Mouse (Mus musculus): ENCODE results near the gene Tuba1b. TPM values are rescaled to one million over a fixed set of nuclear protein-coding genes. Genes with fewer than 3 reads are reported as not detected.

Gene Tuba1b
- polyA plus RNA-seq, 1 experiment, result 182 TPM

DNA sequence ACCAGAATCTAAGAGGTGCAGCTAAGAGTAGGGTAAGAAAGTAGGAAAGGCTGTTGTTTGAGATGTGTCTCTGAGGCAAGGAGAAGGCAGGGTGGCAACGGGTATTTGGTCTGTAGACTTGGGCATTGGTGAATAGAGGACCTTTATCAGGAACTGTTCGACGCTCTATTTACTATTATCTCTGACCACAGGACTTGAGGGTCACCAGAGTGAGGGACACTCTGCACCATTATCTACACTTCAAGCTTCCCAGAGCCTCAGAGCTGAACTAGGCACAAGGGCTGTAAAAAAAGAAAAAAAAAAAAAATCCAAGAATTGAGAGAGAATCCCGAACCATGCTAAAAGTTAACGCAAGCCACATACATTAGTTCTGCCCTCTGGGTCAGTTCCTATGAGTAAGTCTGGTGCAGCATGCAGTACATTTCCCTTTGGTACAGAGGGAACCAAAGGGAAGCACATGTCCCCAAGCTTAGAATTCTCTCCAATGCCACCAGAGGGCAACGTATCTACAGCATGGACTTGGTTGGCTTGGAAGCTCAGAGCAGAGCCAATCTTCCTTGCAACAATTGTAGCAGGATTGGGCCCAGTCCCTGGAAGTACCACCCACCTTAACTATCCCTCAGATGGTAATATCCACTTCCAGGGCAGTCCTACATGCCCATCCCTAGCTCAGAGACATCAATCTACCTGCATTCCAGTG is 42.3 kb downstream of the Tuba1b start:
- peaks cover 49% of the 10 kb centered on the region for H3K27me3 ChIP-seq (replicated peaks)
- peak overlapping the region; percentile 38 for H3K4me3 ChIP-seq (replicated peaks)
- H3K36me3 ChIP-seq (replicated peaks; ENCODE audit: low read length), result no peaks in the 10 kb centered on the region
- H3K4me1 ChIP-seq, result peaks cover 56% of the 10 kb centered on the region
- no peaks in the 10 kb centered on the region for H3K9me3 ChIP-seq
- TF ChIP-seq FLI1 (IDR thresholded peaks at IDR 0.05; ENCODE audit: low read length), result no peak
- no peak for TF ChIP-seq GATA1 (IDR thresholded peaks at IDR 0.05; ENCODE audit: borderline replicate concordance, low read length)

DNA sequence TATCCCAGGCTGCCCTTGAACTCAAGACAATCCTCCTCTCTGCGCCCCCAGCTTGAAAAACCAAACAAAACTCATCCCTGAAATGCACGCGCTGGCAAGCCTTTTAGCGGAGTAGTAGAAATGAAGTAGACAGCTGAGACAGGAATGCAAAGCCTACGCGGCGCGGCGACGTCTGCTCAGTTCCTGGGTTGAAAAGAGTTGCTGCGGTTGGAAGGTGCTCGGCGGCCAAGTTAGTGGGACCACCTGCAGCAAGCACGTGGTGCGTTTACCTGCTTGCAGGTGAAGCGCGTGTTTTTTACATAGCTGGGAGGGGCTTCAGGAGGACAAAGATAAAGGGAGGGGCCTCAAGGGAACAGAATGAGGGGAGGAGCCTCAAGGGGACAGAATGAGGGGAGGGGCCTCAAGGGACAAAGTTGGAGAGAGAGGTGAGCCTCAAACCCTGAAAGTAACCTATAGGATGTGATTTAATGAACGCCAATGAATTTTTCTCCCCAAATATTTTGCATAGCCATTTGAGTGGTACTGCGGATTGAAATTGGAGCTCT is 43.1 kb downstream of the Tuba1b start:
- Histone ChIP-seq H3K4me3 (replicated peaks) (no peak overlapping the region), H3K36me3 (replicated peaks; ENCODE audit: low read length) (no peaks in the 10 kb centered on the region), H3K9me3 (no peaks in the 10 kb centered on the region), H3K4me1 (peaks cover 49% of the 10 kb centered on the region), H3K27me3 (replicated peaks) (peaks cover 44% of the 10 kb centered on the region)
- no peak for TF ChIP-seq FLI1 (IDR thresholded peaks at IDR 0.05; ENCODE audit: low read length)
- TF ChIP-seq GATA1 (IDR thresholded peaks at IDR 0.05; ENCODE audit: borderline replicate concordance, low read length), result no peak

DNA sequence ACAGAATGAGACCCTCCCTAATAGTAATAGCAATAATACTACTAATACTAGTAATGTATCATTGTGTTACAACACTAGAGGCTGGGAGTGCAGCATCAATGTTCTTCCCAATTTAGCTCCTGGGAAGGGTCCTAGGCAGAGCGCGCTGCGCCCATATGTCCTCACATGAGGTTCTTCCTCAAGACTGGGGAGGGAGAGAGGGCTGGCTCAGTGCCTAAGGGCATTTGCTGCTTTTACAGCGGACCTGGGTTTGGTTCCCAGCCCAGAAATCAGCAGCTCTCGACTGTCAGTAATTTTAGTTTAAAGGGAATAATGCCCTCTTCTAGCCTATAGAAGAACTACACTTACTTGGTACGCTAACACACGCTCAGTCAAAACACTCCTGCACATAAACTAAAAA is 46.8 kb downstream of the Tuba1b start:
- peaks cover 23% of the 10 kb centered on the region for H3K4me1 ChIP-seq
- TF ChIP-seq FLI1 (IDR thresholded peaks at IDR 0.05; ENCODE audit: low read length) (no peak), GATA1 (IDR thresholded peaks at IDR 0.05; ENCODE audit: borderline replicate concordance, low read length) (no peak)
- no peak overlapping the region for H3K4me3 ChIP-seq (replicated peaks)
- H3K9me3 ChIP-seq, result no peaks in the 10 kb centered on the region
- H3K36me3 ChIP-seq (replicated peaks; ENCODE audit: low read length), result no peaks in the 10 kb centered on the region
- H3K27me3 ChIP-seq (replicated peaks), result peaks cover 10% of the 10 kb centered on the region

DNA sequence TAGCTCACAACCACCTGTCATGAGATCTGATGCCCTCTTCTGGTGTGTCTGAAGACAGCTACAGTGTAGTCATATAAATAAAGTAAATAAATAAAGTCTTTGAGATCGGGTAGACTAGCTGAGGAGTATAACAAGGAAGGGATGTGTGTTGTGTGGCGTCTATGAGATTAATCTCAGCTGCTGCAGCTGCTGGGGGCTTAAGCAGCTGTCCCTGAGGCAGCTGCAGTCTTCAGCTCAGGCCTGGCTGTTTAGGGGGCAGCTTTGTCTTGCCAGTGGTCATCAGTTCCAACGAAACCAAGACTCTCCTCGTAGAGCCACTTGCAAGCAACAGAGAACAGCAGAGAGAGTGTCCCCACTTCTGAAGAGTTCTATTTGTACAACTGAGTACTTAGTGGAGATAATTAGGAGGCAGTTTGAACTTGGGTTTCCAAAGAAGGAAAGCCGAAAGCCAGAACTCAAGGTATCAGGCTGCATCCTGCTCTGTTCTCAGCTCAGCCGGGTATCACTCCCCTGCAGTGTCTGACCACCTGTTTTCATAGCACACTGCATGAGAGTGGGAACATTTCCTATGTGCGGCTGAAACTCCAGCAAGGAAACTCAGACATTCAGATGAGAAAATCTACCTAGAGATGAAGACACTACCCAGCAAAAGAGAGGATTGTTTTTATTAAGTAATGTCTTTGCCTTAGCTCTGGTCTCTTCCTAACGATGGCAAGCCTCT is 47.5 kb downstream of the Tuba1b start:
- Histone ChIP-seq H3K9me3 (no peaks in the 10 kb centered on the region), H3K36me3 (replicated peaks; ENCODE audit: low read length) (no peaks in the 10 kb centered on the region)

DNA sequence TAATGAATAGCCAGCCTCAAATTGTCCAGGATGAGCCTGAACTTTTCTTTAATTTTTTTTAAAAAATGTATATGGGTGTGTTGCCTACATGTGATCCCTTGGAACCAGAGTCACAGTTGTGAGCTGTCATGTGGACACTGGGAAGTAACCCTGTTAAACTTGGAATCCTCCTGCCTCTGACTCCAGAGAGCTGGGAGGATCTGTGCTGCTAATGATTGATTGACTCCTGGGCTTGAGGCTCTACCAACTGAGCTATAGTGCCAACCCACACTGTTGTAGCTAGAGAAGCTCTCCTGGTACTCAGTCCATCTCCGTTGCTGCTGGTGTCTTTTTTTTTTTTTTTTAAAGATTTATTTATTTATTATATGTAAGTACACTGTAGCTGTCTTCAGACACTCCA is 50.3 kb downstream of the Tuba1b start:
- H3K36me3 ChIP-seq (replicated peaks; ENCODE audit: low read length), result peaks cover under 1% of the 10 kb centered on the region
- TF ChIP-seq GATA1 (IDR thresholded peaks at IDR 0.05; ENCODE audit: borderline replicate concordance, low read length) (no peak), FLI1 (IDR thresholded peaks at IDR 0.05; ENCODE audit: low read length) (no peak)

More for the DNA sequence above, 47.5 kb downstream of the Tuba1b start:
- Histone ChIP-seq H3K27me3 (replicated peaks) (peaks cover 10% of the 10 kb centered on the region), H3K4me1 (peaks cover 22% of the 10 kb centered on the region), H3K4me3 (replicated peaks) (no peak overlapping the region)
- TF ChIP-seq GATA1 (IDR thresholded peaks at IDR 0.05; ENCODE audit: borderline replicate concordance, low read length) (no peak), FLI1 (IDR thresholded peaks at IDR 0.05; ENCODE audit: low read length) (no peak)

DNA sequence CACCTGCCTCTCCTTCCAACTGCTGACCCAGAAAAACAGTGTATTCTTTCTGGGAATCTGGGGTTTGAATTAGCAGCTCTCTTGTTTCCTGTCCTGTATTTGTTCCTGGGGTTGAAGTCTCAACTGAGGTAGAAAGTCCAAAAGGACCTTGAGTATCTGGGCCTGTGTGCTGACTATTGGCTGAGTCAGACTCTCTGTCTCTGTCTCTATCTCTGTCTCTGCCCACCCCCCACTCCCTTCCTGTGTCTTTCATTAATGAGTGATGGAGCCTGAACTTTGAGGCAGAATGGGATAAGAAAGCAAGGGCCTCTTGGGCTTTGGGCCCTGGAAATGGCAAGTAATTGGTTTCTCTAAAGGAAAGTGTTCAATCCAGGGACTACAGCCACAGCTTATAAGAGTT is 50.7 kb downstream of the Tuba1b start:
- Histone ChIP-seq H3K27me3 (replicated peaks) (peaks cover 8% of the 10 kb centered on the region), H3K9me3 (no peaks in the 10 kb centered on the region), H3K4me3 (replicated peaks) (no peak overlapping the region), H3K4me1 (peaks cover 38% of the 10 kb centered on the region), H3K36me3 (replicated peaks; ENCODE audit: low read length) (peaks cover 3% of the 10 kb centered on the region)
- TF ChIP-seq GATA1 (IDR thresholded peaks at IDR 0.05; ENCODE audit: borderline replicate concordance, low read length) (no peak), FLI1 (IDR thresholded peaks at IDR 0.05; ENCODE audit: low read length) (no peak)

More for the DNA sequence above, 50.3 kb downstream of the Tuba1b start:
- Histone ChIP-seq H3K9me3 (no peaks in the 10 kb centered on the region), H3K27me3 (replicated peaks) (peaks cover 9% of the 10 kb centered on the region), H3K4me3 (replicated peaks) (no peak overlapping the region), H3K4me1 (peaks cover 38% of the 10 kb centered on the region)

DNA sequence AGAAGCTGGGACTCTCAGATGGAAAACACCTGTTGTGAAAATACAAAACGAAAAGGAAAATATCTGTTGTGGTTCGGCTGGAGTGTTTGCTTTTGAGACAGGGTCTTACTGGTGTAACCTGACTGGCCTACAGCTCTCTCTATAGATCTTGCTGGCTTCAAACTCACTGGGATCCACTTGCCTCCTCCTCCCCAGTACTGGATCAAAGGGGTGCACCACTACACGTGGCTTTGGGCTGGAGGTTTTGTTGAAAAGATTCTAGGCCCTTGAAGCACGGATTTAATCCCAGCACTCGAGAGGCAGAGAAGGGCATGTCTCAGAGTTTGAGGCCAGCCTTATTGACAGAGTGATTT is 52.7 kb downstream of the Tuba1b start:
- H3K4me3 ChIP-seq (replicated peaks), result peak overlapping the region; percentile 97
- TF ChIP-seq FLI1 (IDR thresholded peaks at IDR 0.05; ENCODE audit: low read length) (no peak), GATA1 (IDR thresholded peaks at IDR 0.05; ENCODE audit: borderline replicate concordance, low read length) (no peak)
- H3K27me3 ChIP-seq (replicated peaks), result no peaks in the 10 kb centered on the region
- H3K4me1 ChIP-seq, result peaks cover 44% of the 10 kb centered on the region
- H3K36me3 ChIP-seq (replicated peaks; ENCODE audit: low read length), result peaks cover 12% of the 10 kb centered on the region
- H3K9me3 ChIP-seq, result no peaks in the 10 kb centered on the region

Other genes with a start within 250 kb of the Tuba1b start
- not detected in 2 replicates for gene Ccdc65, start 226.4 kb downstream of the Tuba1b start, polyA plus RNA-seq (2012; ENCODE audit: insufficient read depth, low replicate concordance)
- gene Fkbp11, start 206.4 kb downstream of the Tuba1b start, polyA plus RNA-seq (2012; ENCODE audit: insufficient read depth, low replicate concordance), result 9.6 and 18.2 TPM in 2 replicates
- gene Arf3, start 171.4 kb downstream of the Tuba1b start, polyA plus RNA-seq (2012; ENCODE audit: insufficient read depth, low replicate concordance), result 7.0 and 17.8 TPM in 2 replicates
- not detected in 2 replicates for gene Wnt10b, start 156.4 kb downstream of the Tuba1b start, polyA plus RNA-seq (2012; ENCODE audit: insufficient read depth, low replicate concordance)
- not detected in 2 replicates for gene Wnt1, start 144.7 kb downstream of the Tuba1b start, polyA plus RNA-seq (2012; ENCODE audit: insufficient read depth, low replicate concordance)
- gene Ddn, start 125.1 kb downstream of the Tuba1b start, polyA plus RNA-seq (2012; ENCODE audit: insufficient read depth, low replicate concordance), result 0.32 and 0.73 TPM in 2 replicates
- gene Prkag1, start 103.0 kb downstream of the Tuba1b start, polyA plus RNA-seq (2012; ENCODE audit: insufficient read depth, low replicate concordance), result 237 and 264 TPM in 2 replicates
- gene Kmt2d, start 63.4 kb downstream of the Tuba1b start, polyA plus RNA-seq (2012; ENCODE audit: insufficient read depth, low replicate concordance), result 11.9 and 17.8 TPM in 2 replicates
- 0.19 TPM in 1 of 2 replicates, not detected in the other for gene Rhebl1, start 40.0 kb downstream of the Tuba1b start, polyA plus RNA-seq (2012; ENCODE audit: insufficient read depth, low replicate concordance)
- not detected in 2 replicates for gene Dhh, start 36.0 kb downstream of the Tuba1b start, polyA plus RNA-seq (2012; ENCODE audit: insufficient read depth, low replicate concordance)
- 0.87 and 4.8 TPM in 2 replicates for gene Lmbr1l, start 16.3 kb downstream of the Tuba1b start, polyA plus RNA-seq (2012; ENCODE audit: insufficient read depth, low replicate concordance)
- gene Gm49450, start 19.0 kb upstream of the Tuba1b start, polyA plus RNA-seq (2012; ENCODE audit: insufficient read depth, low replicate concordance), result 2.5 and 169 TPM in 2 replicates
- gene Tuba1a, start 19.1 kb upstream of the Tuba1b start, polyA plus RNA-seq (2012; ENCODE audit: insufficient read depth, low replicate concordance), result 40.3 and 115 TPM in 2 replicates
- 62.0 and 103 TPM in 2 replicates for gene Tuba1c, start 95.3 kb upstream of the Tuba1b start, polyA plus RNA-seq (2012; ENCODE audit: insufficient read depth, low replicate concordance)
- not detected in 2 replicates for gene Prph, start 120.6 kb upstream of the Tuba1b start, polyA plus RNA-seq (2012; ENCODE audit: insufficient read depth, low replicate concordance)
- gene Troap, start 140.0 kb upstream of the Tuba1b start, polyA plus RNA-seq (2012; ENCODE audit: insufficient read depth, low replicate concordance), result 27.8 and 75.4 TPM in 2 replicates
- gene C1ql4, start 153.3 kb upstream of the Tuba1b start, polyA plus RNA-seq (2012; ENCODE audit: insufficient read depth, low replicate concordance), result not detected in 2 replicates
- not detected in 2 replicates for gene Dnajc22, start 158.6 kb upstream of the Tuba1b start, polyA plus RNA-seq (2012; ENCODE audit: insufficient read depth, low replicate concordance)
- gene Spats2, start 191.4 kb upstream of the Tuba1b start, polyA plus RNA-seq (2012; ENCODE audit: insufficient read depth, low replicate concordance), result 5.3 and 8.2 TPM in 2 replicates